ENCODE assay signal across 13 mouse cellular contexts in the genomic region with DNA sequence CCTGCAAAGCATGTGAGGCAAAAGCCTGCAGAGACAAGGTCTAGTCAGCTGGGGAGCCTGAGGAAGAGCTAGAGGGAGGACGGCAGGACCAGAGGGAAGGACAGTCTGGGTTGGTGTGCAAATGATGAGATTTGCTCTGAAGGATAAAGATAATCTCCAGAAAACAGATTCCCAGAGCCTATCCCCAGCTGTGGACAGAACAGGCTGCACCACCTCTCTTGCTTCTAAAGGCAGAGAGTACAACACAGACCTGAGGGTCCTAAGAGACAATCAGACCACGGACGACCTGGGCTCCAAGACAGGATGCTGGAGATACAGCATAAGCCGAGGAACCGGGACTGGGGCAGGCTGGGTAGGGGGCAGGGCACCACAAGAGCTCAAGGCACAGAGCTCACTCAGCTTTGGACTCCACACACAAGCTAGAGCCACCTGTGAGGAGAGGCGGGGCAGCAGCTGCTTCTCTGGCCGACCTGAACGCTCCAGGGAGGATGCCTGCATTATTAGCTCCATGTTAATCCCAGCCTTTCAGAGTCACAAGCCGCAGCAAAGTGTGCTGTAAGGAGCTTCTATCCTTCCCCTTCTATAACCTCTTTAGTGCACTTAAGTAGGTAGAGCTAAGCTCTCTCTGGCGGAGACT.
DNase-seq lines count a peak whose midpoint lies in the region; ATAC-seq and TF ChIP-seq lines count a peak whose summit lies in the region.
"Had no signal": no experiment of that assay in that cellular context is flagged by ENCODE, and none has a peak within 500 bp of the region (broad histone marks: within the 10 kb centered on the region; RNA-seq: fewer than 3 reads in every experiment).

No protein-coding gene starts in this region.

- H3K36me3 ChIP-seq in limb, embryonic 11.5 days (ENCODE audit: control insufficient read depth, insufficient read depth, low read length): no peaks in the 10 kb centered on the region
- H3K36me3 ChIP-seq in limb, embryonic 10.5 days: peaks cover 21% of the 10 kb centered on the region
- H3K36me3 ChIP-seq in embryonic facial prominence, embryonic 11.5 days (replicated peaks; ENCODE audit: control insufficient read depth, insufficient read depth, low read depth, low read length): 0 out of 2 replicates have a peak, but pooled peaks cover 2% of the 10 kb centered on the region
- H3K36me3 ChIP-seq in liver, embryonic 14.5 days (replicated peaks; ENCODE audit: control insufficient read depth, insufficient read depth, low read depth): no peaks in the 10 kb centered on the region
- H3K36me3 ChIP-seq: embryonic facial prominence, embryonic 15.5 days had no signal

- H3K4me2 ChIP-seq in limb, embryonic 11.5 days (ENCODE audit: low read depth, severe bottlenecking): no peak overlapping the region
- no peak overlapping the region for H3K4me2 ChIP-seq in embryonic facial prominence, embryonic 11.5 days (ENCODE audit: low read depth, low read length)
- no peak overlapping the region for H3K4me2 ChIP-seq in liver, embryonic 14.5 days (ENCODE audit: low read depth)
- H3K4me2 ChIP-seq: embryonic facial prominence, embryonic 15.5 days had no signal

- no peak overlapping the region for H3K27ac ChIP-seq in limb, embryonic 11.5 days (replicated peaks; ENCODE audit: low read depth, low read length)
- H3K27ac ChIP-seq in limb, embryonic 10.5 days: no peak overlapping the region
- no peak overlapping the region for H3K27ac ChIP-seq in embryonic facial prominence, embryonic 11.5 days (replicated peaks; ENCODE audit: low read depth, low read length)
- H3K27ac ChIP-seq in liver, embryonic 14.5 days: no peak overlapping the region
- H3K27ac ChIP-seq: embryonic facial prominence, embryonic 15.5 days had no signal

- no peak overlapping the region for H3K4me3 ChIP-seq in limb, embryonic 11.5 days (ENCODE audit: low read depth, low read length)
- no peak overlapping the region for H3K4me3 ChIP-seq in limb, embryonic 10.5 days
- no peak overlapping the region for H3K4me3 ChIP-seq in embryonic facial prominence, embryonic 11.5 days (ENCODE audit: low read depth, low read length)
- H3K4me3 ChIP-seq in liver, embryonic 14.5 days (ENCODE audit: insufficient read depth in 1 of 2, low read depth in 2 of 2, low read length in 2 of 2): no peak overlapping the region
- H3K4me3 ChIP-seq: embryonic facial prominence, embryonic 15.5 days; megakaryocyte, embryonic 14.5 days had no signal

- no peaks in the 10 kb centered on the region for H3K9me3 ChIP-seq in limb, embryonic 11.5 days (ENCODE audit: control insufficient read depth, low read length)
- H3K9me3 ChIP-seq in limb, embryonic 10.5 days (replicated peaks): no peaks in the 10 kb centered on the region
- no peaks in the 10 kb centered on the region for H3K9me3 ChIP-seq in embryonic facial prominence, embryonic 11.5 days (replicated peaks; ENCODE audit: control insufficient read depth, low read length)
- no peaks in the 10 kb centered on the region for H3K9me3 ChIP-seq in liver, embryonic 14.5 days (ENCODE audit: control insufficient read depth, low read length)
- H3K9me3 ChIP-seq: embryonic facial prominence, embryonic 15.5 days; megakaryocyte, embryonic 14.5 days had no signal

- ATAC-seq in limb, embryonic 11.5 days (ENCODE audit: insufficient number of reproducible peaks, low FRiP score, low TSS enrichment, low read depth): no peak
- no peak for ATAC-seq in embryonic facial prominence, embryonic 11.5 days (replicated peaks; ENCODE audit: insufficient number of reproducible peaks, low FRiP score, low TSS enrichment, low read depth)
- peak; percentile 33; the same call in 1 of the 2 replicates for ATAC-seq in liver, embryonic 14.5 days (ENCODE audit: insufficient read depth)

- WGBS in limb, embryonic 11.5 days: 43% methylated on average over 10 of the region's 10 CpGs
- 43% methylated on average over 10 of the region's 10 CpGs for WGBS in limb, embryonic 10.5 days
- WGBS in embryonic facial prominence, embryonic 11.5 days: 36% methylated on average over 10 of the region's 10 CpGs
- 41% methylated on average over 10 of the region's 10 CpGs for WGBS in liver, embryonic 14.5 days (ENCODE audit: insufficient replicate concordance)

- no peaks in the 10 kb centered on the region; the same call in 1 of the 2 replicates for H3K4me1 ChIP-seq in limb, embryonic 11.5 days (ENCODE audit: control insufficient read depth, insufficient read depth, low read length)
- H3K4me1 ChIP-seq in limb, embryonic 10.5 days: peaks cover 11% of the 10 kb centered on the region
- no peaks in the 10 kb centered on the region for H3K4me1 ChIP-seq in embryonic facial prominence, embryonic 11.5 days (ENCODE audit: control insufficient read depth, insufficient read depth, low read length)
- peaks cover 0 to 11% of the 10 kb centered on the region in 2 experiments; a peak in 1 of 4 replicates for H3K4me1 ChIP-seq in liver, embryonic 14.5 days (replicated peaks; ENCODE audit: control insufficient read depth in 2 of 2, insufficient read depth in 2 of 2, low read length in 1 of 2)

- DNase-seq in limb, embryonic 11.5 days (ENCODE audit: low spot score): peak; percentile 26
- no peak for DNase-seq in limb, embryonic 10.5 days (ENCODE audit: low spot score)
- peak; percentile 12 for DNase-seq in embryonic facial prominence, embryonic 11.5 days (ENCODE audit: low spot score)
- no peak for DNase-seq in liver, embryonic 14.5 days (ENCODE audit: low read depth in 3 of 3, low spot score in 3 of 3)
- peak; percentile 17 for DNase-seq in retina, embryonic 14.5 days (ENCODE audit: low spot score)
- DNase-seq in adipocyte (ENCODE audit: low spot score): no peak
- DNase-seq in lung, adult 18-20 months: no peak
- no peak for DNase-seq in left cerebral cortex, adult 8-10 months (ENCODE audit: low spot score in 2 of 2)
- DNase-seq: adrenal gland, adult 2 months; lung, adult 2 months; right cerebral cortex, postnatal 4 days had no signal

- no peak overlapping the region for H3K9ac ChIP-seq in limb, embryonic 11.5 days (ENCODE audit: low read length)
- no peak overlapping the region for H3K9ac ChIP-seq in embryonic facial prominence, embryonic 11.5 days (replicated peaks; ENCODE audit: low read length)
- no peak overlapping the region for H3K9ac ChIP-seq in liver, embryonic 14.5 days (replicated peaks)
- H3K9ac ChIP-seq: embryonic facial prominence, embryonic 15.5 days had no signal

- TF ChIP-seq EP300 in liver, embryonic 14.5 days (IDR thresholded peaks at IDR 0.05; ENCODE audit: low read depth): no peak

- no peaks in the 10 kb centered on the region for H3K27me3 ChIP-seq in limb, embryonic 11.5 days (ENCODE audit: control insufficient read depth, insufficient read depth, low read length)
- H3K27me3 ChIP-seq in limb, embryonic 10.5 days (ENCODE audit: low read depth, poor library complexity, severe bottlenecking): no peaks in the 10 kb centered on the region
- no peaks in the 10 kb centered on the region for H3K27me3 ChIP-seq in embryonic facial prominence, embryonic 11.5 days (ENCODE audit: control insufficient read depth, insufficient read depth, low read length)
- no peaks in the 10 kb centered on the region for H3K27me3 ChIP-seq in liver, embryonic 14.5 days (ENCODE audit: control insufficient read depth, insufficient read depth, low read length)
- H3K27me3 ChIP-seq: embryonic facial prominence, embryonic 15.5 days; megakaryocyte, embryonic 14.5 days had no signal

- no peak for TF ChIP-seq CTCF in liver, embryonic 14.5 days (IDR thresholded peaks at IDR 0.05; ENCODE audit: low read depth)

Comparison
In these comparisons a context has a peak if more than half of its experiments do, and no peak if none do; other contexts are left out.
1. DNase-seq: peak in limb, embryonic 11.5 days (single experiment), embryonic facial prominence, embryonic 11.5 days (single experiment) and retina, embryonic 14.5 days (single experiment); none in limb, embryonic 10.5 days (single experiment), liver, embryonic 14.5 days (0 of 3), adipocyte (single experiment), lung, adult 18-20 months (0 of 2) and left cerebral cortex, adult 8-10 months (0 of 2).